Mouse (Mus musculus): ENCODE results near the gene Nupl1.

GRCm38 (mm10) chr14:60194606-60195005 lies 56.6 kb downstream of the Nupl1 start:
- TF ChIP-seq POLR2A (IDR thresholded peaks at IDR 0.05; ENCODE audit: borderline replicate concordance, extremely low read depth, low read depth, low read length) (no peak), CTCF (IDR thresholded peaks at IDR 0.05; ENCODE audit: insufficient read depth, low read length) (no peak)

Data from lung, adult 2 months (tissue).